Comparison of ENCODE assay signal across 28 mouse cellular contexts in the genomic region with DNA sequence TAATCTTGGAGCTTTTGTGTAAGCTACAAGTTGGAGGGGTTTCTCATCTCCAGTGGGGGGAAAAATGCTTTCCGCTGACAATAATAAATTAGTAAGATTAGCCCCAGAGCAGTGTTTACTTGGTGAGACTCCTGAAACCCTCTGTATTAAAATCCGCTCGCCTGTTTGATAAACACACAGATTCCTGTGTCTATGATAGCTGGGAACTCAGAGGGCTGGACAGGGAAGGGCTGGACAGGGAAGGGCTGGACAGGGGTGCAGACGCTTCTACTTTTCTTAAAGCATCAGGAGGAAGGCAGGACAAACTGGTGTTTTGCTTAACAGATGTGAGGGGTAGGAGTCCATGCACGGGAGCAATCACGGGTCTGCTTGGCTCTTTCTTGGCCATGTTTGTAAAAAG.
A peak's percentile ranks its signal among the peaks of the same experiment; 100 is the strongest.
DNase-seq lines count a peak whose midpoint lies in the region; ATAC-seq and TF ChIP-seq lines count a peak whose summit lies in the region.
"Had no signal": no experiment of that assay in that cellular context is flagged by ENCODE, and none has a peak within 500 bp of the region (broad histone marks: within the 10 kb centered on the region; RNA-seq: fewer than 3 reads in every experiment).

No protein-coding gene starts in this region.

- peak; percentile 30 for DNase-seq in kidney, postnatal 0 days (ENCODE audit: low spot score)
- DNase-seq in kidney, postnatal 25 days: no peak
- DNase-seq in embryonic facial prominence, embryonic 14.5 days (ENCODE audit: low spot score): no peak
- DNase-seq in T-cell, adult 2 months (ENCODE audit: low spot score): no peak
- no peak for DNase-seq in adrenal gland, postnatal 25 days
- DNase-seq: adrenal gland, adult 2 months; B cell, adult 2 months; cerebellum, adult 11 months; cerebellum, adult 9-10 months; cerebellum, postnatal 36 days; kidney, adult 18-20 months; kidney, postnatal 4 days; liver, embryonic 13.5 days; lung, adult 18-20 months; thymus, adult 18-20 months; thymus, postnatal 25 days had no signal

- H3K4me2 ChIP-seq in kidney, postnatal 0 days (ENCODE audit: low read length): no peak overlapping the region
- H3K4me2 ChIP-seq in embryonic facial prominence, embryonic 13.5 days: peak overlapping the region; percentile 28
- H3K4me2 ChIP-seq in embryonic facial prominence, embryonic 14.5 days (ENCODE audit: low read depth, low read length): peak overlapping the region; percentile 13; the same call in 1 of the 2 replicates
- peak overlapping the region; percentile 29 for H3K4me2 ChIP-seq in stomach, embryonic 15.5 days
- H3K4me2 ChIP-seq: heart, embryonic 15.5 days; hindbrain, embryonic 12.5 days; kidney, embryonic 15.5 days; limb, embryonic 15.5 days; liver, embryonic 13.5 days; midbrain, embryonic 13.5 days had no signal

- no peak for TF ChIP-seq CTCF in kidney, postnatal 0 days (IDR thresholded peaks at IDR 0.05; ENCODE audit: low read depth)

- no peaks in the 10 kb centered on the region for H3K9me3 ChIP-seq in kidney, postnatal 0 days (replicated peaks; ENCODE audit: low read length)
- H3K9me3 ChIP-seq in embryonic facial prominence, embryonic 13.5 days: no peaks in the 10 kb centered on the region
- no peaks in the 10 kb centered on the region for H3K9me3 ChIP-seq in embryonic facial prominence, embryonic 14.5 days (ENCODE audit: control insufficient read depth, low read length)
- no peaks in the 10 kb centered on the region for H3K9me3 ChIP-seq in stomach, embryonic 15.5 days
- H3K9me3 ChIP-seq: forebrain, embryonic 10.5 days; heart, embryonic 15.5 days; hindbrain, embryonic 12.5 days; kidney, embryonic 15.5 days; limb, embryonic 15.5 days; liver, embryonic 13.5 days; midbrain, embryonic 13.5 days had no signal

- no peak for ATAC-seq in kidney, postnatal 0 days (replicated peaks; ENCODE audit: low FRiP score, low read depth)
- no peak for ATAC-seq in embryonic facial prominence, embryonic 13.5 days (ENCODE audit: insufficient number of reproducible peaks, insufficient read depth, low FRiP score, low TSS enrichment, low read depth)
- no peak for ATAC-seq in embryonic facial prominence, embryonic 14.5 days (ENCODE audit: low read depth)
- ATAC-seq in stomach, embryonic 15.5 days (ENCODE audit: insufficient read depth, low FRiP score, low read depth): no peak
- ATAC-seq: activated CD4-positive, CD25-positive, alpha-beta regulatory T cell, adult 4 months; forebrain, embryonic 16.5 days; hindbrain, postnatal 0 days; midbrain, embryonic 13.5 days had no signal

- H3K36me3 ChIP-seq in kidney, postnatal 0 days (ENCODE audit: insufficient read depth, low read length): no peaks in the 10 kb centered on the region
- H3K36me3 ChIP-seq in embryonic facial prominence, embryonic 13.5 days: no peaks in the 10 kb centered on the region
- H3K36me3 ChIP-seq in embryonic facial prominence, embryonic 14.5 days (ENCODE audit: control insufficient read depth, insufficient read depth, low read length): no peaks in the 10 kb centered on the region
- no peaks in the 10 kb centered on the region for H3K36me3 ChIP-seq in stomach, embryonic 15.5 days
- H3K36me3 ChIP-seq: forebrain, embryonic 10.5 days; heart, embryonic 15.5 days; hindbrain, embryonic 12.5 days; kidney, embryonic 15.5 days; limb, embryonic 15.5 days; liver, embryonic 13.5 days; midbrain, embryonic 13.5 days had no signal

- no peaks in the 10 kb centered on the region for H3K27me3 ChIP-seq in kidney, postnatal 0 days (ENCODE audit: insufficient read depth, low read length)
- no peaks in the 10 kb centered on the region for H3K27me3 ChIP-seq in embryonic facial prominence, embryonic 13.5 days
- H3K27me3 ChIP-seq in embryonic facial prominence, embryonic 14.5 days (replicated peaks; ENCODE audit: control insufficient read depth, insufficient read depth, low read length): no peaks in the 10 kb centered on the region
- no peaks in the 10 kb centered on the region for H3K27me3 ChIP-seq in stomach, embryonic 15.5 days (replicated peaks)
- H3K27me3 ChIP-seq: heart, embryonic 15.5 days; hindbrain, embryonic 12.5 days; kidney, embryonic 15.5 days; limb, embryonic 15.5 days; liver, embryonic 13.5 days; midbrain, embryonic 13.5 days had no signal

- no peak overlapping the region for H3K9ac ChIP-seq in kidney, postnatal 0 days (ENCODE audit: low read depth, low read length)
- no peak overlapping the region for H3K9ac ChIP-seq in embryonic facial prominence, embryonic 13.5 days
- no peak overlapping the region for H3K9ac ChIP-seq in embryonic facial prominence, embryonic 14.5 days (ENCODE audit: low read depth, low read length)
- H3K9ac ChIP-seq in stomach, embryonic 15.5 days: no peak overlapping the region
- H3K9ac ChIP-seq: heart, embryonic 15.5 days; hindbrain, embryonic 12.5 days; kidney, embryonic 15.5 days; limb, embryonic 15.5 days; liver, embryonic 13.5 days; midbrain, embryonic 13.5 days had no signal

- H3K4me1 ChIP-seq in kidney, postnatal 0 days (replicated peaks; ENCODE audit: insufficient read depth, low read length): 0 out of 2 replicates have a peak, but pooled peaks cover 2% of the 10 kb centered on the region
- H3K4me1 ChIP-seq in embryonic facial prominence, embryonic 13.5 days: peaks cover 8% of the 10 kb centered on the region
- no peaks in the 10 kb centered on the region for H3K4me1 ChIP-seq in embryonic facial prominence, embryonic 14.5 days (ENCODE audit: control insufficient read depth, insufficient read depth, low read length)
- H3K4me1 ChIP-seq in stomach, embryonic 15.5 days: no peaks in the 10 kb centered on the region
- H3K4me1 ChIP-seq: heart, embryonic 15.5 days; hindbrain, embryonic 12.5 days; kidney, embryonic 15.5 days; limb, embryonic 15.5 days; liver, embryonic 13.5 days; midbrain, embryonic 13.5 days had no signal

- H3K4me3 ChIP-seq in kidney, postnatal 0 days (replicated peaks; ENCODE audit: low read depth, low read length): no peak overlapping the region
- no peak overlapping the region for H3K4me3 ChIP-seq in embryonic facial prominence, embryonic 13.5 days
- no peak overlapping the region for H3K4me3 ChIP-seq in embryonic facial prominence, embryonic 14.5 days (ENCODE audit: low read depth, low read length)
- H3K4me3 ChIP-seq in stomach, embryonic 15.5 days (replicated peaks): no peak overlapping the region
- H3K4me3 ChIP-seq: forebrain, embryonic 10.5 days; heart, embryonic 15.5 days; hindbrain, embryonic 12.5 days; kidney, embryonic 15.5 days; limb, embryonic 15.5 days; liver, embryonic 13.5 days; midbrain, embryonic 13.5 days had no signal

- WGBS in kidney, postnatal 0 days: 42% methylated on average over 6 of the region's 6 CpGs
- 39% methylated on average over 6 of the region's 6 CpGs for WGBS in embryonic facial prominence, embryonic 13.5 days
- WGBS in embryonic facial prominence, embryonic 14.5 days: 38% methylated on average over 6 of the region's 6 CpGs
- WGBS in stomach, embryonic 15.5 days: 30% methylated on average over 6 of the region's 6 CpGs

- H3K27ac ChIP-seq in kidney, postnatal 0 days: no peak overlapping the region
- H3K27ac ChIP-seq in embryonic facial prominence, embryonic 13.5 days: no peak overlapping the region
- no peak overlapping the region; the same call in 1 of the 2 replicates for H3K27ac ChIP-seq in embryonic facial prominence, embryonic 14.5 days (replicated peaks; ENCODE audit: low read depth, low read length)
- H3K27ac ChIP-seq in stomach, embryonic 15.5 days: peak overlapping the region; percentile 72; the same call in 1 of the 2 replicates
- H3K27ac ChIP-seq: forebrain, embryonic 10.5 days; heart, embryonic 15.5 days; hindbrain, embryonic 12.5 days; hindbrain, postnatal 0 days; kidney, embryonic 15.5 days; limb, embryonic 15.5 days; liver, embryonic 13.5 days; macrophage; midbrain, embryonic 13.5 days had no signal
